Mouse (Mus musculus) cortical plate, adult 2 months (tissue): ENCODE measurements around the gene Avpr1b.

Source experiments
- CTCF ChIP-seq: fragments of 200-500 bp; IDR thresholded peaks from 2 replicates; pipeline ENCODE4 v1.5.1; 2011; ENCODE audit warnings: mild to moderate bottlenecking, control low read depth, low read length; ENCODE audit not compliant: insufficient read depth; ENCODE audit errors: extremely low read depth
- POLR2A ChIP-seq: fragments of 200-500 bp; IDR thresholded peaks from 2 replicates; pipeline ENCODE4 v1.6.1; 2011; ENCODE audit warnings: mild to moderate bottlenecking, low read length, control low read depth; ENCODE audit not compliant: insufficient read depth; ENCODE audit errors: extremely low read depth

GRCm38 (mm10) chr1:131640062-131640461 lies 41.0 kb downstream of the Avpr1b start:
- TF ChIP-seq POLR2A = no peak
- no peak for TF ChIP-seq CTCF
